Mouse (Mus musculus): ENCODE data around the gene Nqo1. TPM values are rescaled to one million over a fixed set of nuclear protein-coding genes. Genes with fewer than 3 reads are reported as not detected.

The Nqo1 gene
- polyA plus RNA-seq, 1 experiment from 2014 or later: 8.0 TPM

DNA sequence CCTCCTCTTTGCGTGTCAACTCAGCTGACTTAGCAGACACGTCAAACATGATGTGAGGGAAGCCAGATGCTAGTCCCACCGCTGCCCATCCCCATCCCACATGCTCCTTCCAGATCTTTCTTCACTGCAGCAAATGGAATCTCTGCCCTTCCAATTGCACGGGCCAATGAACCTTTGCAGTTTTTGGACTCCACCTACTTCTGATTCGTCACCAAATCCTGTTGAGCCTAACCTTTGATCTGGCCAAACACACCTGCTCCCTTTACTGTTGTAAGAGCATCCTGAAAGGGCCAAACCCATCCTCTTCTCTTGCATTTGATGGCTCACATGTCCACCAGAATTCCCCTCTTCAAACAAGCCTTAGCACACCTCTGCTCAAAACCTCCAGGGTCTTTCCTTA, 18.4 kb downstream of the Nqo1 start:
- 55% methylated on average over 5 of the region's 5 CpGs for WGBS
- Histone ChIP-seq H3K9me3 (ENCODE audit: control insufficient read depth, low read length) (no peaks in the 10 kb centered on the region), H3K4me2 (ENCODE audit: low read depth, low read length, severe bottlenecking) (no peak overlapping the region), H3K27me3 (ENCODE audit: control insufficient read depth, insufficient read depth, low read length) (no peaks in the 10 kb centered on the region), H3K4me3 (ENCODE audit: low read depth, low read length) (no peak overlapping the region), H3K9ac (ENCODE audit: low read length) (no peak overlapping the region), H3K36me3 (ENCODE audit: control insufficient read depth, insufficient read depth, low read length) (no peaks in the 10 kb centered on the region), H3K4me1 (replicated peaks; ENCODE audit: control insufficient read depth, insufficient read depth, low read length) (no peaks in the 10 kb centered on the region), H3K27ac (ENCODE audit: low read depth, low read length) (no peak overlapping the region)
- DNase-seq (ENCODE audit: low spot score) (no peak), ATAC-seq (replicated peaks; ENCODE audit: low FRiP score) (no peak)

DNA sequence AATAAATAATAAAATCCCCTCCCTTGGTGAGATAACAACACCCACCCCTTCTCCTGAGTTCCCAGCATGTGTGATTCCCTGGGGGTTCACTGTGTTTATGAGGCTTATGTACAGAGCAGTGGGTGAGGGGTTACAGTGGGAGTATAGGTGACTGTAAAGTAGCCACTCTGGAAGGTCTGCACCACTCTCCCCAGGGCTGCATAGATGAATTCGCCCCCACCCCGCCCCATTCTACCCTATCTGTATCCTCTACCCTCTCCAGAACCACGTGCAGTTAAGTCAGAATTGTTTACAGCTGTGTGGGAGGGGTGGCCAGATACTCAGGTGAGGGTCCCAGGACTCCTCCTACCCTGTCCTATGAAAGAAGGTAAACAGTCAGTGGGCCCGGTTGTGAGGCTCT, 20.1 kb downstream of the Nqo1 start:
- Histone ChIP-seq H3K9ac (ENCODE audit: low read length) (no peak overlapping the region), H3K4me1 (replicated peaks; ENCODE audit: control insufficient read depth, insufficient read depth, low read length) (no peaks in the 10 kb centered on the region), H3K4me3 (ENCODE audit: low read depth, low read length) (no peak overlapping the region), H3K9me3 (ENCODE audit: control insufficient read depth, low read length) (no peaks in the 10 kb centered on the region), H3K27ac (ENCODE audit: low read depth, low read length) (no peak overlapping the region), H3K36me3 (ENCODE audit: control insufficient read depth, insufficient read depth, low read length) (no peaks in the 10 kb centered on the region), H3K27me3 (ENCODE audit: control insufficient read depth, insufficient read depth, low read length) (no peaks in the 10 kb centered on the region), H3K4me2 (ENCODE audit: low read depth, low read length, severe bottlenecking) (no peak overlapping the region)
- WGBS: 84% methylated on average over 4 of the region's 4 CpGs
- no peak for ATAC-seq (replicated peaks; ENCODE audit: low FRiP score)
- no peak for DNase-seq (ENCODE audit: low spot score)

DNA sequence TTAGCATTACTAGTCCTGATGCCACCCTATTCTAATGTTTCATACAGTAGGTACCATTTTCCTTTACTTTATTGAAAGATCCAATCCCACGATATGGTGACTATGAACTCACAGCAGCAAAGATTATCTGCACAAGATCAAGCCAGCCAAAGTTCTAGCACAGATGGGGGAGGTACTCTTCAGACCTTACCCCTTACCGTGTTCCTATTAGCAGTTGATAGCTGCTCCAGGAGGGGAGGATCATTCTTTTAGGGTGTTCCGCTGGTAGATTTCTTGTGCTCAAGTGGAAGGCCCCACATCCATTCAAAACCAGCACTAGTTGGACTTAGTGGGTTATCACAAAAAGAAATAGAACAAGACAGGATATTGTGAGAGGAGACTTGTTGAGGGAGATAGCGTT, 21.3 kb downstream of the Nqo1 start:
- Histone ChIP-seq H3K9ac (ENCODE audit: low read length) (no peak overlapping the region), H3K27ac (ENCODE audit: low read depth, low read length) (no peak overlapping the region), H3K27me3 (ENCODE audit: control insufficient read depth, insufficient read depth, low read length) (no peaks in the 10 kb centered on the region), H3K9me3 (ENCODE audit: control insufficient read depth, low read length) (no peaks in the 10 kb centered on the region), H3K36me3 (ENCODE audit: control insufficient read depth, insufficient read depth, low read length) (no peaks in the 10 kb centered on the region), H3K4me2 (ENCODE audit: low read depth, low read length, severe bottlenecking) (no peak overlapping the region), H3K4me3 (ENCODE audit: low read depth, low read length) (no peak overlapping the region), H3K4me1 (replicated peaks; ENCODE audit: control insufficient read depth, insufficient read depth, low read length) (no peaks in the 10 kb centered on the region)
- WGBS: 95% methylated on average over 4 of the region's 4 CpGs
- no peak for DNase-seq (ENCODE audit: low spot score)
- ATAC-seq (replicated peaks; ENCODE audit: low FRiP score): no peak

DNA sequence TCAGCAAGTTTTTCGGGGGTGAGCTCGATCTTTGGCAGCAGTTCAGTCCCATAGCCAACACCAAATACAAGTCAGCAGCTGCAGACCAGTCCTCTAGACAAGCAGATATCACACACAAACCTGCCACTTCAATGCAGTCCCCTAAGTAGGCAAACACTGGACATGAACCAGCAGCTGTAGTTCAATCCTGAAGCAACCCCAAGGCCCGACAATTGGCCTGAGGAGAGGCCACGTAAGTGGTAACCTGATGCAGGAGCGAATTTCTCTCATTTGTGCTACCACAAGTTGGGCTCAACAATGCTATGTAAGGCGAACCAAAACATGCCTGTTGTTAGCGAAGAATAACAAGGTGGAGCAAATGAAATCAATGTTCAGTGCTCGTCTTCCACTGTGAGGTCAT, 22.3 kb downstream of the Nqo1 start:
- no peak overlapping the region for H3K9ac ChIP-seq (ENCODE audit: low read length)
- 95% methylated on average over 8 of the region's 8 CpGs for WGBS
- H3K27ac ChIP-seq (ENCODE audit: low read depth, low read length): no peak overlapping the region
- H3K27me3 ChIP-seq (ENCODE audit: control insufficient read depth, insufficient read depth, low read length): no peaks in the 10 kb centered on the region
- ATAC-seq (replicated peaks; ENCODE audit: low FRiP score): no peak
- H3K9me3 ChIP-seq (ENCODE audit: control insufficient read depth, low read length): no peaks in the 10 kb centered on the region
- H3K4me1 ChIP-seq (replicated peaks; ENCODE audit: control insufficient read depth, insufficient read depth, low read length): no peaks in the 10 kb centered on the region
- H3K4me2 ChIP-seq (ENCODE audit: low read depth, low read length, severe bottlenecking): no peak overlapping the region
- no peaks in the 10 kb centered on the region for H3K36me3 ChIP-seq (ENCODE audit: control insufficient read depth, insufficient read depth, low read length)
- H3K4me3 ChIP-seq (ENCODE audit: low read depth, low read length): no peak overlapping the region
- DNase-seq (ENCODE audit: low spot score): no peak

DNA sequence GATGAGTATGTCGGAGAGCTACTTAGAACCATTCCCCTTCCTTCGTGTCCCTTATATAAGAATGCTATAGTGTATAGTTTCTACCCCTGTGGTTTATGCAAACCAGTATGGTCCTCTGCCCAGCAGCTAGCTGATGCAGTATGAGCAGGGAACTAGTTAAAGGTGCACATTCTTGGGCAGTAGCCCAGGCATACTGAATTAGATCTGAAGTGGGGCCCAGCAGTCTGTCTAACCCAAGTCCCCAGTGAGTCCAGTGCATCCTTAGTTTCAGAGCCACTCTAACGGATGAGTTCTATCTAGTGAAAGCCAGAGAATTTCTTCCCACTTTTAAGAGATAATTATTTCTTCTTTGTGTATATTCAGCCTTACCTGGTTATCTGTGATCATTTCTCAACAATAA, 25.7 kb downstream of the Nqo1 start:
- Histone ChIP-seq H3K9ac (ENCODE audit: low read length) (no peak overlapping the region), H3K36me3 (ENCODE audit: control insufficient read depth, insufficient read depth, low read length) (no peaks in the 10 kb centered on the region), H3K27me3 (ENCODE audit: control insufficient read depth, insufficient read depth, low read length) (no peaks in the 10 kb centered on the region), H3K27ac (ENCODE audit: low read depth, low read length) (no peak overlapping the region), H3K4me1 (replicated peaks; ENCODE audit: control insufficient read depth, insufficient read depth, low read length) (no peaks in the 10 kb centered on the region), H3K4me2 (ENCODE audit: low read depth, low read length, severe bottlenecking) (no peak overlapping the region), H3K4me3 (ENCODE audit: low read depth, low read length) (no peak overlapping the region), H3K9me3 (ENCODE audit: control insufficient read depth, low read length) (no peaks in the 10 kb centered on the region)
- ATAC-seq (replicated peaks; ENCODE audit: low FRiP score) (no peak), DNase-seq (ENCODE audit: low spot score) (no peak)
- 95% methylated on average over 3 of the region's 3 CpGs for WGBS

DNA sequence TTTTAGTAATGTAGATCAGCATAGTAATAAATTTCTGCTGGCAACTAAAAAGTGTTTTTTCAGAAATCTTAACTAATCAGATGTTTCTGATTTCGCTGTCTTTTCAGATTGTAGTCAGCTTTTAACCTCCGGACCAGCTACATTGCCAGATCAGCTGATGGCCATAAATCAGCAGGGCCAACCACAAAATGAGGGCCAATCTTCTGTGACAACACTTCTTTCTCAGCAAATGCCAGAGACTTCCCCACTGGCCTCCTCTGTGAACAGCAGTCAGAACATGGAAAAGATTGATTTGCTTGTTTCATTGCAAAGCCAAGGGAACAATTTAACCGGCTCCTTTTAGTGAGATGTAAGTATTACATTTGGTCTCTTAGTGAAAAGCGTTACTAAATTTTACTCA, 32.7 kb downstream of the Nqo1 start:
- 93% methylated on average over 4 of the region's 4 CpGs for WGBS
- Histone ChIP-seq H3K27ac (ENCODE audit: low read depth, low read length) (no peak overlapping the region), H3K4me2 (ENCODE audit: low read depth, low read length, severe bottlenecking) (no peak overlapping the region), H3K27me3 (ENCODE audit: control insufficient read depth, insufficient read depth, low read length) (no peaks in the 10 kb centered on the region), H3K9me3 (ENCODE audit: control insufficient read depth, low read length) (no peaks in the 10 kb centered on the region), H3K4me1 (replicated peaks; ENCODE audit: control insufficient read depth, insufficient read depth, low read length) (no peaks in the 10 kb centered on the region), H3K36me3 (ENCODE audit: control insufficient read depth, insufficient read depth, low read length) (peaks cover 11% of the 10 kb centered on the region; the same call in 1 of the 2 replicates), H3K9ac (ENCODE audit: low read length) (no peak overlapping the region), H3K4me3 (ENCODE audit: low read depth, low read length) (no peak overlapping the region)
- DNase-seq (ENCODE audit: low spot score) (no peak), ATAC-seq (replicated peaks; ENCODE audit: low FRiP score) (no peak)

Other genes starting within 250 kb of the Nqo1 start
- gene Nfat5, start 109.7 kb downstream of the Nqo1 start, polyA plus RNA-seq (2014; fragmentation: Nextera tagmentation; extraction: Ambion mirVana): 10.1 and 14.5 TPM in 2 replicates
- gene Nob1, start 21.8 kb upstream of the Nqo1 start, polyA plus RNA-seq (2014; fragmentation: Nextera tagmentation; extraction: Ambion mirVana): 81.5 and 88.7 TPM in 2 replicates
- 51.1 and 59.3 TPM in 2 replicates for gene Wwp2, start 33.2 kb upstream of the Nqo1 start, polyA plus RNA-seq (2014; fragmentation: Nextera tagmentation; extraction: Ambion mirVana)
- 298 and 300 TPM in 2 replicates for gene Psmd7, start 185.3 kb upstream of the Nqo1 start, polyA plus RNA-seq (2014; fragmentation: Nextera tagmentation; extraction: Ambion mirVana)

Data from forebrain, embryonic 11.5 days (tissue).